Mouse (Mus musculus) kidney, embryonic 15.5 days (tissue): ENCODE measurements around the gene Cpd. TPM values are rescaled to one million over a fixed set of nuclear protein-coding genes. Genes with fewer than 3 reads are reported as not detected.

Experiments
- ATAC-seq: fragments of 200-750 bp; cut with Nextera tagmentation; replicated peaks from 2 replicates; pipeline ENCODE4 v1.8.0; 2017; ENCODE audit warnings: moderate TSS enrichment; ENCODE audit not compliant: low FRiP score
- H3K27ac ChIP-seq: fragments of 300-500 bp; sonication (generic); 2 replicates; pipeline ENCODE4 v1.5.1; 2015; ENCODE audit warnings: mild to moderate bottlenecking, inconsistent platforms
- H3K27me3 ChIP-seq: fragments of 300-500 bp; sonication (generic); 2 replicates; pipeline ENCODE4 v1.6.1; 2015; ENCODE audit warnings: inconsistent platforms
- H3K36me3 ChIP-seq: fragments of 300-500 bp; sonication (generic); 2 replicates; pipeline ENCODE4 v1.6.1; 2015; ENCODE audit warnings: inconsistent platforms
- H3K4me1 ChIP-seq: fragments of 300-500 bp; sonication (generic); 2 replicates; pipeline ENCODE4 v1.6.1; 2015; ENCODE audit warnings: inconsistent platforms
- H3K4me2 ChIP-seq: fragments of 300-500 bp; sonication (generic); 2 replicates; pipeline ENCODE4 v1.6.1; 2015; ENCODE audit warnings: moderate library complexity, mild to moderate bottlenecking, inconsistent platforms
- H3K4me3 ChIP-seq: fragments of 300-500 bp; sonication (generic); replicated peaks from 2 replicates; pipeline ENCODE4 v1.5.1; 2015; ENCODE audit warnings: mild to moderate bottlenecking, inconsistent platforms
- H3K9ac ChIP-seq: fragments of 300-500 bp; sonication (generic); 2 replicates; pipeline ENCODE4 v1.6.1; 2015; ENCODE audit warnings: mild to moderate bottlenecking, inconsistent platforms
- H3K9me3 ChIP-seq: fragments of 300-500 bp; sonication (generic); replicated peaks from 2 replicates; pipeline ENCODE4 v1.6.1; 2016; ENCODE audit warnings: inconsistent platforms
- WGBS: fragments of 180-500 bp; shearing (Covaris S2); methylation state at CpG from one replicate; pipeline ENCODE4 v1.1.7; 2015; ENCODE audit warnings: mixed read lengths; 5-methylcytosine and 5-hydroxymethylcytosine counted together
- polyA plus RNA-seq: library from polyadenylated mRNA; unstranded; fragments of >200 nt; fragmentation: Nextera tagmentation; extraction: Ambion mirVana; gene quantifications from 2 replicates; pipeline ENCODE4 v1.2.1, GENCODE M21; 2015

Gene Cpd
- polyA plus RNA-seq, result 16.8 and 17.5 TPM in 2 replicates

GRCm38 (mm10) chr11:76846878-76847222, at the start of gene Cpd:
Cpd (minus strand) TSS chr11:76847018.
- Histone ChIP-seq H3K27ac (peak within 1 kb of the TSS; percentile 93), H3K4me2 (peak within 1 kb of the TSS; percentile 96), H3K9me3 (no peaks in the 10 kb centered on the region), H3K4me3 (peak within 1 kb of the TSS; percentile 67), H3K4me1 (peaks cover 49% of the 10 kb centered on the region), H3K9ac (peak within 1 kb of the TSS; percentile 92), H3K36me3 (no peaks in the 10 kb centered on the region), H3K27me3 (no peaks in the 10 kb centered on the region)
- under 1% methylated on average over 29 of the region's 29 CpGs for WGBS
- peak; percentile 98 for ATAC-seq

- H3K4me3 ChIP-seq, result no peak overlapping the region
- no peak overlapping the region for H3K4me2 ChIP-seq
- no peak for ATAC-seq
- no peak overlapping the region for H3K9ac ChIP-seq
- H3K36me3 ChIP-seq, result no peaks in the 10 kb centered on the region
- H3K27me3 ChIP-seq, result no peaks in the 10 kb centered on the region
- H3K4me1 ChIP-seq, result peaks cover 61% of the 10 kb centered on the region
- 43% methylated on average over 6 of the region's 6 CpGs for WGBS
- no peaks in the 10 kb centered on the region for H3K9me3 ChIP-seq
- peak overlapping the region; percentile 82 for H3K27ac ChIP-seq
Observed at GRCm38 (mm10) chr11:76896360-76896759, 49.5 kb upstream of the Cpd start.

GRCm38 (mm10) chr11:76894240-76894639, 47.4 kb upstream of the Cpd start:
- peak; percentile 78 for ATAC-seq
- peak overlapping the region; percentile 40 for H3K4me2 ChIP-seq
- 0 out of 2 replicates have a peak overlapping the region, but pooled peaks have one; percentile 11 for H3K9ac ChIP-seq
- 28% methylated on average over 5 of the region's 5 CpGs for WGBS
- H3K4me3 ChIP-seq, result no peak overlapping the region
- H3K27me3 ChIP-seq, result no peaks in the 10 kb centered on the region
- H3K36me3 ChIP-seq, result no peaks in the 10 kb centered on the region
- H3K4me1 ChIP-seq, result peaks cover 70% of the 10 kb centered on the region
- no peaks in the 10 kb centered on the region for H3K9me3 ChIP-seq
- peak overlapping the region; percentile 87 for H3K27ac ChIP-seq

- Histone ChIP-seq H3K4me1 (peaks cover 68% of the 10 kb centered on the region), H3K36me3 (no peaks in the 10 kb centered on the region), H3K27me3 (no peaks in the 10 kb centered on the region), H3K27ac (peak overlapping the region; percentile 87), H3K4me3 (no peak overlapping the region), H3K9me3 (no peaks in the 10 kb centered on the region), H3K4me2 (peak overlapping the region; percentile 40), H3K9ac (0 out of 2 replicates have a peak overlapping the region, but pooled peaks have one; percentile 11)
- ATAC-seq, result peak; percentile 57
- 4% methylated on average over 4 of the region's 4 CpGs for WGBS
Observed at GRCm38 (mm10) chr11:76893570-76893969, 46.8 kb upstream of the Cpd start.

- no peaks in the 10 kb centered on the region for H3K9me3 ChIP-seq
- H3K9ac ChIP-seq, result no peak overlapping the region
- peak overlapping the region; percentile 87 for H3K27ac ChIP-seq
- H3K27me3 ChIP-seq, result no peaks in the 10 kb centered on the region
- H3K4me3 ChIP-seq, result no peak overlapping the region
- no peak for ATAC-seq
- peaks cover 62% of the 10 kb centered on the region for H3K4me1 ChIP-seq
- 70% methylated on average over 3 of the region's 3 CpGs for WGBS
- H3K36me3 ChIP-seq, result no peaks in the 10 kb centered on the region
- H3K4me2 ChIP-seq, result no peak overlapping the region
Observed at GRCm38 (mm10) chr11:76892972-76893371, 46.2 kb upstream of the Cpd start.

- no peaks in the 10 kb centered on the region for H3K36me3 ChIP-seq
- 86% methylated on average over 4 of the region's 4 CpGs for WGBS
- ATAC-seq, result no peak
- no peak overlapping the region for H3K4me3 ChIP-seq
- no peak overlapping the region for H3K4me2 ChIP-seq
- no peak overlapping the region for H3K27ac ChIP-seq
- H3K4me1 ChIP-seq, result peaks cover 52% of the 10 kb centered on the region
- H3K27me3 ChIP-seq, result no peaks in the 10 kb centered on the region
- H3K9me3 ChIP-seq, result no peaks in the 10 kb centered on the region
- H3K9ac ChIP-seq, result no peak overlapping the region
Observed at GRCm38 (mm10) chr11:76891738-76892349, 45.0 kb upstream of the Cpd start.

- H3K27ac ChIP-seq, result no peak overlapping the region
- no peak overlapping the region for H3K4me3 ChIP-seq
- H3K9ac ChIP-seq, result no peak overlapping the region
- no peaks in the 10 kb centered on the region for H3K9me3 ChIP-seq
- no peak overlapping the region for H3K4me2 ChIP-seq
- ATAC-seq, result no peak
- H3K4me1 ChIP-seq, result peaks cover 46% of the 10 kb centered on the region
- 88% methylated on average over 7 of the region's 7 CpGs for WGBS
- no peaks in the 10 kb centered on the region for H3K27me3 ChIP-seq
- no peaks in the 10 kb centered on the region for H3K36me3 ChIP-seq
Observed at GRCm38 (mm10) chr11:76891171-76891570, 44.4 kb upstream of the Cpd start.

GRCm38 (mm10) chr11:76889339-76890164, 42.7 kb upstream of the Cpd start:
- ATAC-seq, result no peak
- H3K27ac ChIP-seq, result peak overlapping the region; percentile 74
- H3K4me1 ChIP-seq, result peaks cover 37% of the 10 kb centered on the region
- H3K9me3 ChIP-seq, result no peaks in the 10 kb centered on the region
- 38% methylated on average over 10 of the region's 10 CpGs for WGBS
- no peaks in the 10 kb centered on the region for H3K36me3 ChIP-seq
- H3K9ac ChIP-seq, result no peak overlapping the region
- no peaks in the 10 kb centered on the region for H3K27me3 ChIP-seq
- H3K4me2 ChIP-seq, result 0 out of 2 replicates have a peak overlapping the region, but pooled peaks have one; percentile 10
- no peak overlapping the region for H3K4me3 ChIP-seq

- WGBS, result 58% methylated on average over 5 of the region's 5 CpGs
Observed at GRCm38 (mm10) chr11:76884451-76884850, 37.6 kb upstream of the Cpd start.

GRCm38 (mm10) chr11:76879816-76880215, 33.0 kb upstream of the Cpd start:
- no peak overlapping the region for H3K27ac ChIP-seq
- H3K4me3 ChIP-seq, result no peak overlapping the region
- no peaks in the 10 kb centered on the region for H3K27me3 ChIP-seq
- 0 out of 2 replicates have a peak, but pooled peaks cover 2% of the 10 kb centered on the region for H3K4me1 ChIP-seq
- H3K9me3 ChIP-seq, result no peaks in the 10 kb centered on the region
- ATAC-seq, result no peak
- H3K4me2 ChIP-seq, result no peak overlapping the region
- no peak overlapping the region for H3K9ac ChIP-seq
- no peaks in the 10 kb centered on the region for H3K36me3 ChIP-seq
- WGBS, result 84% methylated on average over 5 of the region's 5 CpGs

More at GRCm38 (mm10) chr11:76884451-76884850, 37.6 kb upstream of the Cpd start:
- H3K4me1 ChIP-seq, result peaks cover 3% of the 10 kb centered on the region
- no peaks in the 10 kb centered on the region for H3K36me3 ChIP-seq
- no peak overlapping the region for H3K4me2 ChIP-seq
- no peak overlapping the region for H3K9ac ChIP-seq
- H3K27ac ChIP-seq, result no peak overlapping the region
- no peak for ATAC-seq
- no peaks in the 10 kb centered on the region for H3K9me3 ChIP-seq
- no peak overlapping the region for H3K4me3 ChIP-seq
- no peaks in the 10 kb centered on the region for H3K27me3 ChIP-seq

GRCm38 (mm10) chr11:76874766-76875165, 27.9 kb upstream of the Cpd start:
- 53% methylated on average over 6 of the region's 6 CpGs for WGBS
- Histone ChIP-seq H3K27ac (no peak overlapping the region), H3K4me3 (no peak overlapping the region)

GRCm38 (mm10) chr11:76873865-76874264, 27.0 kb upstream of the Cpd start:
- H3K4me1 ChIP-seq, result 0 out of 2 replicates have a peak, but pooled peaks cover 2% of the 10 kb centered on the region
- no peaks in the 10 kb centered on the region for H3K9me3 ChIP-seq
- no peak overlapping the region for H3K27ac ChIP-seq
- H3K9ac ChIP-seq, result no peak overlapping the region
- WGBS, result 86% methylated on average over 5 of the region's 5 CpGs
- no peak for ATAC-seq
- H3K4me2 ChIP-seq, result no peak overlapping the region
- H3K36me3 ChIP-seq, result no peaks in the 10 kb centered on the region
- no peaks in the 10 kb centered on the region for H3K27me3 ChIP-seq
- H3K4me3 ChIP-seq, result no peak overlapping the region

More at GRCm38 (mm10) chr11:76874766-76875165, 27.9 kb upstream of the Cpd start:
- ATAC-seq, result no peak
- H3K4me1 ChIP-seq, result 0 out of 2 replicates have a peak, but pooled peaks cover 2% of the 10 kb centered on the region
- H3K27me3 ChIP-seq, result no peaks in the 10 kb centered on the region
- H3K9ac ChIP-seq, result no peak overlapping the region
- H3K36me3 ChIP-seq, result no peaks in the 10 kb centered on the region
- no peaks in the 10 kb centered on the region for H3K9me3 ChIP-seq
- no peak overlapping the region for H3K4me2 ChIP-seq
